Mouse (Mus musculus) pancreas, adult 10 weeks (tissue): ENCODE data around the gene Rerg. TPM values are rescaled to one million over a fixed set of nuclear protein-coding genes. Genes with fewer than 3 reads are reported as not detected.

Experiments used
- polyA plus RNA-seq: library from polyadenylated mRNA; stranded (reverse); fragments of 350-450 nt; fragmentation: Illumina TruSeq; extraction: RNeasy Lipid Tissue Mini Kit (QIAGEN cat#74804); gene quantifications from one replicate; pipeline ENCODE4 v1.2.3, GENCODE M21; 2015; ENCODE audit warnings: low read depth, low replicate concordance; ENCODE audit not compliant: insufficient read depth

Rerg gene
- polyA plus RNA-seq: 0.70 TPM

GRCm38 (mm10) chr6:137170226-137170625, at the start of gene Rerg:
TSS of gene Rerg (minus strand) at chr6:137170497.

Other genes starting within 250 kb of the Rerg start
- 260 TPM for gene Erp27, start 248.3 kb downstream of the Rerg start, polyA plus RNA-seq
- not detected for gene Pde6h, start 246.7 kb downstream of the Rerg start, polyA plus RNA-seq
- 17.6 TPM for gene Arhgdib, start 228.6 kb downstream of the Rerg start, polyA plus RNA-seq
- 0.79 TPM for gene Ptpro, start 81.8 kb upstream of the Rerg start, polyA plus RNA-seq